Mouse (Mus musculus) forebrain, embryonic 14.5 days (tissue): ENCODE measurements around the gene Reln. TPM values are rescaled to one million over a fixed set of nuclear protein-coding genes. Genes with fewer than 3 reads are reported as not detected.

ENCODE experiments used
- ATAC-seq: fragments of 200-750 bp; cut with Nextera tagmentation; 2 replicates; pipeline ENCODE4 v1.8.0; 2017; ENCODE audit warnings: mild to moderate bottlenecking, moderate library complexity
- DNase-seq: peaks from one replicate; pipeline ENCODE4 v3.0.0-alpha.2; 2015; ENCODE audit warnings: low spot score
- H3K27ac ChIP-seq: fragments of 300-500 bp; sonication (generic); 2 replicates; pipeline ENCODE4 v1.5.1; 2014; ENCODE audit warnings: low read depth, mild to moderate bottlenecking, control low read depth, low read length, moderate library complexity
- H3K27me3 ChIP-seq: fragments of 300-500 bp; sonication (generic); replicated peaks from 2 replicates; pipeline ENCODE4 v1.6.1; 2014; ENCODE audit warnings: low read length, control low read depth, mixed read lengths; ENCODE audit not compliant: control insufficient read depth, insufficient read depth
- H3K36me3 ChIP-seq: fragments of 300-500 bp; sonication (generic); 2 replicates; pipeline ENCODE4 v1.6.1; 2014; ENCODE audit warnings: low read length, control low read depth; ENCODE audit not compliant: control insufficient read depth, insufficient read depth
- H3K4me1 ChIP-seq: fragments of 300-500 bp; sonication (generic); 2 replicates; pipeline ENCODE4 v1.6.1; 2014; ENCODE audit warnings: antibody characterized with exemption, low read length, control low read depth; ENCODE audit not compliant: control insufficient read depth, insufficient read depth
- H3K4me2 ChIP-seq: fragments of 300-500 bp; sonication (generic); 2 replicates; pipeline ENCODE4 v1.6.1; 2014; ENCODE audit warnings: mild to moderate bottlenecking, control low read depth, low read length
- H3K4me3 ChIP-seq: fragments of 300-500 bp; sonication (generic); 2 replicates; pipeline ENCODE4 v1.5.1; 2014; ENCODE audit warnings: low read depth, low read length, control low read depth
- H3K9ac ChIP-seq: fragments of 300-500 bp; sonication (generic); 2 replicates; pipeline ENCODE4 v1.6.1; 2014; ENCODE audit warnings: mild to moderate bottlenecking, low read length, control low read depth, moderate library complexity
- H3K9me3 ChIP-seq: fragments of 300-500 bp; sonication (generic); replicated peaks from 2 replicates; pipeline ENCODE4 v1.6.1; 2016; ENCODE audit warnings: low read length, control low read depth, mixed read lengths; ENCODE audit not compliant: control insufficient read depth
- WGBS: fragments of 180-500 bp; shearing (Covaris S2); extraction: QIAGEN DNeasy Blood & Tissue Kit; methylation state at CpG from one replicate; pipeline ENCODE4 v1.1.7; 2014; 5-methylcytosine and 5-hydroxymethylcytosine counted together
- polyA plus RNA-seq: library from polyadenylated mRNA; unstranded; fragments of >200 nt; fragmentation: Nextera tagmentation; extraction: Ambion mirVana; gene quantifications from 2 replicates; pipeline ENCODE4 v1.2.1, GENCODE M21; 2014

The Reln gene
- polyA plus RNA-seq, 1 experiment from 2014 or later = 61.7 TPM

DNA sequence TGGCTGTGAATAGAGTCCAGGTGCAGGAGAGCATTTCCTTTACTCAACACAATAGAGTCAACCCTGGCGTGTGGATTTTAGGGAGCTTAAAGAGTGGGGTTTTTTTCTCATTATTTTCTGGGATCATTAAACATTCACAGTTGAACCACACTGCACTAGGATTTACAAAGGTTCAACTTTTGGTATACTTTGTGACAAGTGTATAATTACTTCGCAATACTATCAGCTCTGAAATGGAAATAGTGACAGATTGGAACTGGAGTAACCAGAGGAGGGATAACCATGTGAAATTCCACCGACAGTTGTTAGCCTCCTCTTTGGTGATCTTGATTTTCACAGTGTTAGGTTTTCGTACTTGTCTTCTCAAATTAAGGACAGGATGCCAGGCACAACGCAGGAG lies 250.5 kb downstream of the Reln start:
- 29% methylated on average over 5 of the region's 5 CpGs for WGBS
- Histone ChIP-seq H3K4me1 (peaks cover 18% of the 10 kb centered on the region), H3K4me2 (no peak overlapping the region), H3K4me3 (no peak overlapping the region), H3K36me3 (no peaks in the 10 kb centered on the region), H3K27ac (no peak overlapping the region), H3K9me3 (no peaks in the 10 kb centered on the region), H3K9ac (no peak overlapping the region), H3K27me3 (no peaks in the 10 kb centered on the region)
- DNase-seq = peak; percentile 61
- peak; percentile 49 for ATAC-seq

GRCm38 (mm10) chr5:22093157-22093865 lies 251.2 kb downstream of the Reln start:
- no peaks in the 10 kb centered on the region for H3K36me3 ChIP-seq
- H3K9ac ChIP-seq = no peak overlapping the region
- H3K27me3 ChIP-seq = no peaks in the 10 kb centered on the region
- 19% methylated on average over 9 of the region's 9 CpGs for WGBS
- no peak overlapping the region for H3K27ac ChIP-seq
- H3K4me2 ChIP-seq = no peak overlapping the region
- peaks cover 18% of the 10 kb centered on the region for H3K4me1 ChIP-seq
- ATAC-seq (peak; percentile 83), DNase-seq (peak; percentile 83)
- no peaks in the 10 kb centered on the region for H3K9me3 ChIP-seq
- no peak overlapping the region for H3K4me3 ChIP-seq

- 21% methylated on average over 6 of the region's 6 CpGs for WGBS
- Histone ChIP-seq H3K4me2 (no peak overlapping the region), H3K36me3 (no peaks in the 10 kb centered on the region), H3K27me3 (no peaks in the 10 kb centered on the region), H3K9ac (no peak overlapping the region), H3K27ac (no peak overlapping the region), H3K4me3 (no peak overlapping the region), H3K9me3 (no peaks in the 10 kb centered on the region), H3K4me1 (no peaks in the 10 kb centered on the region)
- no peak for ATAC-seq
- peak; percentile 25 for DNase-seq
Observed at GRCm38 (mm10) chr5:22080468-22080986, 264.0 kb downstream of the Reln start.

- 58% methylated on average over 5 of the region's 5 CpGs for WGBS
- H3K27me3 ChIP-seq = no peaks in the 10 kb centered on the region
- ATAC-seq = no peak
- H3K4me3 ChIP-seq = no peak overlapping the region
- H3K36me3 ChIP-seq = no peaks in the 10 kb centered on the region
- no peaks in the 10 kb centered on the region for H3K4me1 ChIP-seq
- no peaks in the 10 kb centered on the region for H3K9me3 ChIP-seq
- no peak for DNase-seq
- no peak overlapping the region for H3K9ac ChIP-seq
- no peak overlapping the region for H3K27ac ChIP-seq
- no peak overlapping the region for H3K4me2 ChIP-seq
Observed at GRCm38 (mm10) chr5:22074971-22075370, 269.5 kb downstream of the Reln start.

DNA sequence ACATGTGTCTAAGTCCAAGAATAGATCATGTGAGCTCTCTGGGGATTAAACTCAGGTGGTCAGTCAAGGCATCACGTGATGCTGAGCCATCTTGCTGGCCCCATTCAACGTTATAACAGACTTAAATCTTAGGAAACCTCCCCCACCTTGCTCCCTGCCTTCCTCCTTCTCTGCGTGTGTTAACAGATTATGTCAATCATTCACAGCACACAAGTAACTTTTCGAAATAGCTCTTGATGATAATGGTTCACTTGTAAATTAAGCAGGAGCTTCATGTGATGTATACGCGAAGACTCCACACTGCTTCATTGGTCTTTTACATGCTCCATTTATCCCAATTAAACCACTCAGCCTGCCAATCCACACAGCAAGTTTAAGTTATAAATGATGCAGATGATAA lies 271.9 kb downstream of the Reln start:
- no peak overlapping the region for H3K4me2 ChIP-seq
- WGBS = 65% methylated on average over 6 of the region's 6 CpGs
- no peak overlapping the region for H3K4me3 ChIP-seq
- H3K9ac ChIP-seq = no peak overlapping the region
- no peaks in the 10 kb centered on the region for H3K9me3 ChIP-seq
- H3K4me1 ChIP-seq = no peaks in the 10 kb centered on the region
- no peak overlapping the region for H3K27ac ChIP-seq
- no peaks in the 10 kb centered on the region for H3K36me3 ChIP-seq
- no peak for ATAC-seq
- no peaks in the 10 kb centered on the region for H3K27me3 ChIP-seq
- DNase-seq = no peak

GRCm38 (mm10) chr5:22059251-22059650 lies 285.3 kb downstream of the Reln start:
- no peaks in the 10 kb centered on the region for H3K36me3 ChIP-seq
- no peak overlapping the region for H3K4me2 ChIP-seq
- H3K4me1 ChIP-seq = no peaks in the 10 kb centered on the region
- WGBS = 91% methylated on average over 6 of the region's 6 CpGs
- no peak overlapping the region for H3K4me3 ChIP-seq
- DNase-seq (no peak), ATAC-seq (no peak)
- H3K9ac ChIP-seq = no peak overlapping the region
- no peaks in the 10 kb centered on the region for H3K9me3 ChIP-seq
- no peaks in the 10 kb centered on the region for H3K27me3 ChIP-seq
- H3K27ac ChIP-seq = no peak overlapping the region

DNA sequence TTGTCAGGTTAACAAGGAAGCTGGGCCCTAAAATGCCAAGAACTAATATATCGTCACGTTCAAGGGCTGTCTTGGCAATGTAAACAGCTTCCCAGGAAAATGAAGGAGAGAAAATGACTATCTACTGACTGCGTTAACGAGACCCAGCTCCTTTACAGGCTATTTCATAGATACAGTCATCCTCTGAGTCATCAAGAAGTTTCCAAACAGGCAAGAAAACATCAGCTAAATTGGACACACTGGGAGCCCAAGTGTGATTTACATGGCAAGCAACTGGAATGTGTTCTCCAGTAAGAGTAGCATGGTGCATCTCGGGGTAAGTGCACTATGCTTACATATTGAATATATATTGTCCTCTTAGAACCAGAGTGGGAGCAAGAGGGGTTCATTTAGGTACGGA lies 302.7 kb downstream of the Reln start:
- 75% methylated on average over 6 of the region's 6 CpGs for WGBS
- H3K27me3 ChIP-seq = no peaks in the 10 kb centered on the region
- ATAC-seq = no peak
- no peaks in the 10 kb centered on the region for H3K9me3 ChIP-seq
- no peak overlapping the region for H3K27ac ChIP-seq
- no peak overlapping the region for H3K4me3 ChIP-seq
- DNase-seq = no peak
- no peaks in the 10 kb centered on the region for H3K4me1 ChIP-seq
- no peak overlapping the region for H3K4me2 ChIP-seq
- H3K36me3 ChIP-seq = no peaks in the 10 kb centered on the region
- no peak overlapping the region for H3K9ac ChIP-seq

DNA sequence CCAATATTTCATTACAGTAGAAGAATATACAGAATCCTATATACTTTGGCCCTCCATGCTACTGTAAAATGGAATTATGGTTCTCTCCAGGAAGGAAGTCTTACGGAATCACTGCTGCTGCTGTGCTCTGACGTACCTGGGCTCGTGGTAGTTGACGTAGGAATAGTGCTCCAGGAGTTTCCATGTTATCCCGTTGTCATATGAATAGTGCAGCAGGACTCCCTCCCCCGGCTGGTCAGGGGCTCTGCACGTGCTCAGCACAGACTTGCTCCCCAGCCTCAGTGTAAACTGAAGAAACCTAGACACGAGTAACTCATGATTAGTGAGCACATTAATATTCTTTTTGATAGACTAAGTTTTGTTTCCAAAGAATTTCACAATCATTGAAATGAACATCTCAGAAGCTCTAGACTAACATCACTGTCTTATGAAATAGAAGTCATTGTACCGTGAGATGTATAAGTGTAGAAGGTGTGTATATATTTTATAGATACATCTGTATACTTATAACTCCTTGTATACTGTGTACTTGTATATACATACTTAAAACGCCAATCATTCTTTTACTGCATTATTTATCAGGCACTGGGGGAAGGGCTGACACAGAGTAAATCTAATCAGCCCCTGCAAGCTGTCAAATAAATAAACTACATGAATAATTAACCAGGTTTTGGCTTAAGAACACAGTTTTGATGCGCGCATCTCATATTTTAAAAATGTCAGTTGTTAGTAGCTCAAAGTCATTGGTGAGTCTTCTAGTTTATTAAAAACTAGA lies 304.9 kb downstream of the Reln start:
- Histone ChIP-seq H3K9ac (no peak overlapping the region), H3K27ac (no peak overlapping the region), H3K4me1 (no peaks in the 10 kb centered on the region), H3K4me3 (no peak overlapping the region), H3K27me3 (no peaks in the 10 kb centered on the region), H3K9me3 (no peaks in the 10 kb centered on the region), H3K4me2 (no peak overlapping the region), H3K36me3 (no peaks in the 10 kb centered on the region)
- DNase-seq (no peak), ATAC-seq (no peak)
- WGBS = 85% methylated on average over 12 of the region's 12 CpGs

- Histone ChIP-seq H3K4me3 (no peak overlapping the region), H3K27ac (no peak overlapping the region), H3K27me3 (no peaks in the 10 kb centered on the region), H3K36me3 (no peaks in the 10 kb centered on the region), H3K9me3 (no peaks in the 10 kb centered on the region), H3K4me2 (no peak overlapping the region), H3K9ac (no peak overlapping the region), H3K4me1 (no peaks in the 10 kb centered on the region)
- DNase-seq (no peak), ATAC-seq (no peak)
- 85% methylated on average over 8 of the region's 8 CpGs for WGBS
Observed at GRCm38 (mm10) chr5:22035201-22035600, 309.3 kb downstream of the Reln start.
